Mouse (Mus musculus) spleen, postnatal 10 days (tissue): ENCODE results near the gene Cdkal1.

Source experiments
- DNase-seq, 2 experiments: peaks; one replicate each; pipeline ENCODE4 v3.0.0; 2021 to 2022; ENCODE audit warnings: low spot score in 2 of 2

Gene Cdkal1

GRCm38 (mm10) chr13:29502481-29503146, 352.9 kb downstream of the Cdkal1 start:
- DNase-seq = no peak

GRCm38 (mm10) chr13:29501173-29501572, 354.3 kb downstream of the Cdkal1 start:
- no peak for DNase-seq

- DNase-seq = no peak
These were observed 355.7 kb downstream of the Cdkal1 start for GRCm38 (mm10) chr13:29499750-29500149.

GRCm38 (mm10) chr13:29497286-29497685, 358.2 kb downstream of the Cdkal1 start:
- DNase-seq = no peak

GRCm38 (mm10) chr13:29490341-29490740, 365.1 kb downstream of the Cdkal1 start:
- no peak for DNase-seq

GRCm38 (mm10) chr13:29489476-29489875, 366.0 kb downstream of the Cdkal1 start:
- DNase-seq = no peak

GRCm38 (mm10) chr13:29486709-29487108, 368.8 kb downstream of the Cdkal1 start:
- DNase-seq = no peak

- no peak for DNase-seq
These were observed 371.5 kb downstream of the Cdkal1 start for GRCm38 (mm10) chr13:29483950-29484349.

- DNase-seq = no peak
These were observed 373.2 kb downstream of the Cdkal1 start for GRCm38 (mm10) chr13:29482147-29482863.

GRCm38 (mm10) chr13:29476421-29476820, 379.1 kb downstream of the Cdkal1 start:
- no peak for DNase-seq

GRCm38 (mm10) chr13:29474301-29474700, 381.2 kb downstream of the Cdkal1 start:
- DNase-seq = no peak

GRCm38 (mm10) chr13:29473779-29474178, 381.7 kb downstream of the Cdkal1 start:
- DNase-seq = no peak

GRCm38 (mm10) chr13:29462271-29462670, 393.2 kb downstream of the Cdkal1 start:
- DNase-seq = no peak

- DNase-seq = no peak
These were observed 394.7 kb downstream of the Cdkal1 start for GRCm38 (mm10) chr13:29460741-29461140.

- no peak for DNase-seq
These were observed 397.1 kb downstream of the Cdkal1 start for GRCm38 (mm10) chr13:29458385-29458784.

- DNase-seq = no peak
These were observed 418.4 kb downstream of the Cdkal1 start for GRCm38 (mm10) chr13:29437067-29437466.

GRCm38 (mm10) chr13:29434726-29435125, 420.7 kb downstream of the Cdkal1 start:
- no peak for DNase-seq

- DNase-seq = peak in 1 of 2 experiments; percentile 29
These were observed 424.6 kb downstream of the Cdkal1 start for GRCm38 (mm10) chr13:29430919-29431318.

- no peak for DNase-seq
These were observed 425.6 kb downstream of the Cdkal1 start for GRCm38 (mm10) chr13:29429877-29430276.

GRCm38 (mm10) chr13:29429196-29429595, 426.3 kb downstream of the Cdkal1 start:
- no peak for DNase-seq

- DNase-seq = no peak
These were observed 438.9 kb downstream of the Cdkal1 start for GRCm38 (mm10) chr13:29416450-29417136.

- no peak for DNase-seq
These were observed 439.5 kb downstream of the Cdkal1 start for GRCm38 (mm10) chr13:29415967-29416366.

- no peak for DNase-seq
These were observed 440.6 kb downstream of the Cdkal1 start for GRCm38 (mm10) chr13:29414878-29415277.
